Mouse (Mus musculus) megakaryocyte progenitor cell, adult 5-6 weeks (primary cell): ENCODE data around the gene Gm26558. TPM values are rescaled to one million over a fixed set of nuclear protein-coding genes. Genes with fewer than 3 reads are reported as not detected.
A peak's percentile ranks its signal among the peaks of the same experiment; 100 is the strongest.

ENCODE experiments used
- ATAC-seq: replicated peaks from 2 replicates; pipeline ENCODE4 v1.8.0; 2016; ENCODE audit warnings: mild to moderate bottlenecking, moderate TSS enrichment, inconsistent platforms; ENCODE audit not compliant: poor library complexity
- total RNA-seq, 2 experiments: library from RNA; stranded (forward) in 1 of 2; stranded (reverse) in 1 of 2; fragments of 157-497, 149-512 nt in 1 of 2; fragments of 200-1000 nt in 1 of 2; gene quantifications; 2 replicates each; pipeline versions ENCODE4 v1.2.3 to v1.2.4; 2015 to 2017

Gene Gm26558
- not detected in 2 replicates for total RNA-seq (2015)
- total RNA-seq (2017) = not detected in 2 replicates

DNA sequence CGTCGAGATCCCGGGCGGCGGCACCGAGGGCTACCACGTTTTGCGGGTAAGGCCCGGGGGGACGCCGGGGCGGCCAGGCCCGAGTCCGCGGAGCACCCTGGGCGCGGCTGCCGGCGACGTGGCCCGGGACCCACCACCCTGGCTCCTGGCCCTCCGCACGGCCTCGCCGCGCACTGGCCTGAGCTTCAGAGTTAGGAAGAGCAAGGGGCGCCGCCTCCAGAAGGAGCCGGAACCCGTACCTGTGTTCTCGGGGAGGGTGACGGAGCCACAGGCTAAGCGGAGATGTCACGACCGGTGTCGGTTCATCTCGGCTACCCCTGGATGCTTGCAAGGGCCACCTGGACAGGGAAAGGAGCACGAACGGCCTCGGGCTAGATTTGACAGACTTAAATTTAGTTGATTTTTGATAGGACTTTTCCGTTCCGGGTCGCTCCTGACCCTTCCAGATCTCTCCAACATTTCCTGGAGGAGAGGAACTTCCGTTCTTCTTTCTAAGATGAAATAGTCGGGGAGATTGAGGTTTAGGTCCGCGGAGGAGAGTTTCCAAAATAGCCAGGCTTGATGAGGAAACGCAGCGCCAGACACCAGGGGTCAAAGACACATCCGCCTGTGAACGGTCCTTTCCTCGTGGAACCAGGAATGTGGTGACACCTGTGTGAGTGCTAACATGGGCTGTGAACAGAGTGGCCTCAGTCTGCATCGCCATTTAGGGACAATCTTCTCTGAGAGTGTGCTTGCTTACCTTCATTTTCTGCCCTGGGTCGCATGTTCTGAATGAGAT lies at the start of gene Gm26558:
Gene Gm26558 (minus strand): TSS at position 394 of the 781 bp plus-strand sequence.
- ATAC-seq = peak; percentile 16

DNA sequence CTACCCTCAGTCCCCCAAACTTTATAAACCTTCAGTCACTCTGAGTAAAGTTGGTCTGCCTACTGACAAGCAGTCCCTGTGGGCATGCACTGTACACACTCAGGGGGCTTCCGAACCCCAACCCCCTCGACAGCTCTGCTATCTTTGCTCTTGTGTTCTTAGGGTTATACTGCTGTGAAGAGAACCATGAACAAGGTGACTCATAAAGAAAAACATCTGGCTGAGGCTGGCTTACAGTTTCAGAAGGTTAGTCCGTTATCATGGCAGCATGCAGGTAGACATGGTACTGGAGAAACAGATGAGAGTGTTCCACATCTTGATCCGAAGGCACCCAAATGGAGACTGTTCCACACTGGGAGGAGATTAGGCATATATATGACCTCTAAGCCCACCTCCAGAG lies 49.0 kb upstream of the Gm26558 start:
- ATAC-seq = no peak

GRCm38 (mm10) chr2:70710236-70710635 lies 48.3 kb upstream of the Gm26558 start:
- ATAC-seq = no peak

DNA sequence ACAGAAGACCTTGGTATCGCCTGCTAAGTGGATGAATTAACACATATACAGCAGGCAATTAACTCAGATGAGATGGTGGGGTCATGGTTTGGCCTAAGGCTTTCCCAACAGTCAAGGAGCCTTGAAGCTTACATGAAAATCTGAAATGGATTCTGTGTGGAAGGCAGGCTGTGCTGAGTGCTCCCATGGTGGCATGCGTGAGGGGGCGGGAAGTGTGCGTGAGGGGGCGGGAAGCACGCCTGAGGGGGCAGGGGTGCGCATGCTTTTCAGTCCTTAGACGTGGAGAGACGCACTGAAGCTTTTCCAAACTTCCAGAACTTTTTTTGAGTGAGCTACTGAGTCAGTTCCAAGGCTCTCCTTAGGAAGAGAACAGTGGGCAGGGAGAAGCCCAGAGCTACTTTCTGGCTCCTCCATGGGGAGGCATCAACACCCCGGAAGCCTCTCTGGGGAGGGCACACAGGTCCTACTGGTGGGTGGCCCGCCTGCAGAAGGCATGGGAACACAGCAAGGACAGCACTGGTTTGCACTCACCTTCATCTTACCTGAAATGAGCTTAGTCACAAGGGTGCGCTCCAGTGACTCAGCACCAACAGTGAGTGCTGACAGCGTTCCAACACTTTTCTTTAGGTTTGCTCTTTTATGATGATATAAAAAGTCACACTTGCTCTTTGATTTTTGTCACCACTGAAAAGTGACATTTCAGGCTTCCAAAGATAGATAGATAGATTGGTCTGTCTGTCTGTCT lies 47.2 kb upstream of the Gm26558 start:
- no peak for ATAC-seq

GRCm38 (mm10) chr2:70702403-70702802 lies 40.5 kb upstream of the Gm26558 start:
- ATAC-seq = peak; percentile 30; the same call in 1 of the 2 replicates

DNA sequence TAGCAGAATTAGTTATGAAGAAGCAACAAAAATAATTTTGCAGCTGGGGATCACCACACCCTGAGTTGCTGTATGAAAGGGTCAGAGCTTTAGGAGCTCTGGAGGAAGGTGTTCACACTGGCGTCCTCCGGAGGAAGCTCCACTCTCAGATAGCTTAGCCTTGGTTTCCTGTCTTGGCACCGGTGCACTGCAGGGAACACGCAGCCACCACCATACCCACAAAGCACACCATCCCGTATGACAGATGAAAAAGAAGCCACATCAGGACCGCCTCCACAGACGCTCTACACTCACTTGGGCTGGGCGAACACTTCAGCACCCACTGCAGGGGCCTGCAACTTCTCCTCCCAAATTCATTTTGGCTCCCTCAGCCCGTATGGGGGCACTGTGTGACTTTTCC lies 39.7 kb upstream of the Gm26558 start:
- ATAC-seq = peak; percentile 23

DNA sequence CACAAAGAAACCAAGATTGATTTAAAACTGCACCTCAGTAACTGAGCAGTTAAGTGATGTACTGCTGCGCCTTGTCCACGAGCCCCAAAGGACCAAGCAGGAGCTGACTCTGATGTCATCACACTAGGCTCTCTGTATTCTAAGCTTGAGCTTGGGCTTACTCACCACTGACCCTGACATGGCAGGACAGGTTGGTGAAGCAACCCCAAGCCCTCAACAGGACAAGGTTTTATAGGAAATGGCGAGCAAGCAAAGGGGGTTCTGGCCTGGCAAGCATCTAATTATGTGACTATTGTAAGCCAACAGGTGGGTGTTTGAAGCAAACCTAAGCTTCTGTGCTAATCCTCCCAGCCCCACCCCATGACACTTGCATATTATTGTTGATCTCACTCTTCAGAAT lies 38.9 kb upstream of the Gm26558 start:
- ATAC-seq = no peak

DNA sequence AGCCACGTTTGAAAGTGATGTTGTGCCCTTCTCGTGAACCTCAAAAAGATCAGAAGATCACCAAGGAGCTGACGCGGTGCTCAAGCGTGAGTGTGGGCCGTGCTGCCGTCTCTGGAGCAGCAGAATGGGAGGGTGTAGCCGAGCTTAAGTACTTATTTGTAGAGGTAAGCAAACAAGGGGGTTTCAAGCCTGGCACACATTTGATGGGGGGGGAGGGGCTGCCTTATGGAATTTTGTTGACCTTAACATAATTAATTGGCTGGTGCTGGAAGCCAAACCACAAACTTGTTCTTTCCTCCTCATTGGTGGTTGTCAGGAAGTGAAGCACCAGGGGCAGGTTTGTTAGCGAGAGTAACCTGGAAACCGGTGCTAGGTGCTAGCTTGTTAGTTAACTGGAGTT lies 33.8 kb upstream of the Gm26558 start:
- no peak for ATAC-seq

DNA sequence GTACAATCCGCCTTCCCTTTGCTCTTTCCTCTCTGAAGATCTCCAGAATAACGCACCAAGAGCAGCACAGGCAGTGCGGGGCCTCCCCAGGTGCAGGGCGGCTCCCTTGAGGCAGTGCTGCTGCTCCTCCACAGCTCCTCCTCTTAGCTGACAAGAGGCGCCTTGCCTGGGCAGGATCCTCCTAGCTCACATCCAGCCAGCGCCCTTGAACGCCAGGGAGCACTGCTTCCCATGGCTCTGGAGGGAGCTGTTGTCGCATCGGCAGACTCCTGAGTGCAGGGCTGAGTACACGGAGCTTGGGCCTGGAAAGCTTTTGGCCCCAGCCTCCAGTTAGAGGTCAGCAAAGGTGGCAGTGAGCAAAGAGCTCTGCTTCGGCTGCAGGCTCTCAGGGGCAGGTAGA lies 28.3 kb upstream of the Gm26558 start:
- no peak for ATAC-seq

- no peak for ATAC-seq
Measured at GRCm38 (mm10) chr2:70688454-70689078, 26.7 kb upstream of the Gm26558 start.

GRCm38 (mm10) chr2:70682324-70682723 lies 20.4 kb upstream of the Gm26558 start:
- no peak for ATAC-seq

GRCm38 (mm10) chr2:70673445-70674126 lies 11.7 kb upstream of the Gm26558 start:
- ATAC-seq = peak; percentile 63

DNA sequence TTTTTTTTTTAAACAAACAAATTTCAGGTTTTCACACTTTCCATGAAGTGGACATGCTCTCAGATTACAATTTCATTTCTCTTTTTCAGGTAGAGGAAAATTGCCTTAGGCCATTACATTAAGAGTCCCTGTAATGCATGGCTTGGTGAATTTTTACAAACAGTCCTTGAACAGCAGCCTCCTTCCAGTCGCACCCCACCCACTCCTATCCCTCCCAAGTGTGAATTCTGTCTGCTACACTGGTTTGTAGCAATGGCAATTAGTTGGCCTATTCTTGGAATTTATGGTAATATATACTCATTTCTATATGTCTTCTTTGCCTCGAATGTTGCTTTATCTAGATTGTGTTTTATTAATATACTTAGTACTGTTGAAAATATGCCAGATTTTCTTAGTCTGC lies 10.6 kb upstream of the Gm26558 start:
- ATAC-seq = no peak

DNA sequence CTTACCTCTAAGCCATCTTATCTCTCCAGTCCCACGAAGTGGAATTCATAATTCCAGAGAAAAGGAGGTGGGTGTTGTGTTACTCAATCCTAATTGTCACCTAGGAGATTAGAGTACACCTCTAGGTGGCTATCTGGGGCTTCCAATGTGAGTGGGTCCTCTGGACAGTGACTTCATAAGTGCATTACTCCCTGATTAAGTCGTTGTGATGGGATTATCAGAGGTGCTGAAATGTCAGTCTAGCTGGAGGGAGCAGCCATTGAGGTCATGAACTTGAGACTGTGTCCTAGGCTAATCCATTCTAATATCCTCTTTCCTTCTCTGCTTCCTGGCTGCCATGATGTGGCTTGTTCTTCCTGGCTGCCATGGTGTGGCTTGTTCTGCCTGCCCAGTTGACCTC lies 8.0 kb upstream of the Gm26558 start:
- ATAC-seq = no peak

GRCm38 (mm10) chr2:70669241-70669640 lies 7.3 kb upstream of the Gm26558 start:
- ATAC-seq = peak; percentile 40

- ATAC-seq = no peak
Measured at GRCm38 (mm10) chr2:70667016-70667415, 5.1 kb upstream of the Gm26558 start.

DNA sequence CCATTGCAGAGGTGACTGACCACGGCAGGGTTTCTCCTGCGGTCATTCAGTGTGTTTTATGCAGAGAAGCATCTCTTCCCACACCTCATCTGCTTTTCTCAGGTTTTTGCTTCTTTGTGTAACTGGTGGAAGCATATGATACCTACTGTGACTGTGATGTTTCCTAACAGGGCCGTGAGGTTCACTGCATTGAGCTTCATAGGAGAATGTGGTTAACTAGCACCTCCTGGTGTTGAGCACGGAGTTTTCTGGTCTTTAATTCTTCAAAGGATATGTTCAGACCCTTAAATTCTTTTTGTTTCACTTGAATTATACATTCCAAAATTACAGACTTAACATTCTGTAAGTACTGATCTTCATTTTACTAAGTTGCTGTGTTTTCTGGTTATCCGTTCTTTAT lies 1.9 kb upstream of the Gm26558 start:
- ATAC-seq = no peak

GRCm38 (mm10) chr2:70660887-70661714 lies 807 bp downstream of the Gm26558 start, which contains the start of gene Gorasp2:
TSS of gene Gorasp2 (plus strand) at chr2:70661576.
- ATAC-seq = peak; percentile 92

DNA sequence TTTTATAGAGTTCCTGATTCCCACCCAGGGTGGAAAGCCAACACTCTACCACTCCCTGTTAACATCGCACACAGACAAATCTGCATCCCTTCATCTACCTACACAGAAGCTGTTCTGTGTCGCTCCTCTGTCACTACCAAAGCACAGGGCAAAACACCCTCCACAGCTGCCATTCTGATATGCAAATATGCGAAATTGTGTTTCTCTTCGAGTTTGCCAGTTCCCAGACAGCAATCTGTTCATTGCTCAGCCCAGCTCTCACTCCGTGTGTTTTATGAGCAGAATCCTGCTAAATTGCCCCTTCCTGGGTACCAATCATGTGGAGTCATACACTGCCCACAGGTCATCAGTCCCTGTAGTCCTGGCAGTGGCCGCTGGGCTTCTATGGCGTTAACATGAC lies 4.8 kb downstream of the Gm26558 start:
- ATAC-seq = no peak

GRCm38 (mm10) chr2:70651820-70652219 lies 10.1 kb downstream of the Gm26558 start:
- ATAC-seq = no peak
